Mouse (Mus musculus) MEL (cell line): ENCODE results near the gene Slc5a5. TPM values are rescaled to one million over a fixed set of nuclear protein-coding genes. Genes with fewer than 3 reads are reported as not detected.

Experiments used
- DNase-seq: peaks from one replicate; pipeline ENCODE4 v3.0.0; 2011; ENCODE audit warnings: low read depth, low spot score
- H3K27ac ChIP-seq: 2 replicates; pipeline ENCODE4 v1.5.1; 2012; ENCODE audit warnings: low read depth, mild to moderate bottlenecking, control low read depth, low read length, moderate library complexity; ENCODE audit not compliant: control insufficient read depth
- H3K27me3 ChIP-seq, 2 experiments: fragments of 150-350 bp in 1 of 2; sonication (generic) in 1 of 2; 2 replicates each; pipeline ENCODE4 v1.6.1; 2012; ENCODE audit warnings: low read length in 2 of 2, mild to moderate bottlenecking in 2 of 2, improper control_type of control experiment in 1 of 2, moderate library complexity in 1 of 2; ENCODE audit not compliant: insufficient read depth in 2 of 2, control insufficient read depth in 1 of 2
- H3K36me3 ChIP-seq, 2 experiments: 2 replicates each; pipeline ENCODE4 v1.6.1; 2012 to 2014; ENCODE audit warnings: low read length in 2 of 2, improper control_type of control experiment in 1 of 2, inconsistent platforms in 1 of 2, mild to moderate bottlenecking in 1 of 2; ENCODE audit not compliant: insufficient read depth in 2 of 2, control insufficient read depth in 1 of 2
- H3K4me1 ChIP-seq, 2 experiments: fragments of 150-350 bp in 1 of 2; sonication (generic) in 1 of 2; 2 replicates each; pipeline ENCODE4 v1.6.1; 2012; ENCODE audit warnings: low read length in 2 of 2, improper control_type of control experiment in 1 of 2, mild to moderate bottlenecking in 1 of 2; ENCODE audit not compliant: insufficient read depth in 2 of 2, control insufficient read depth in 1 of 2
- H3K4me3 ChIP-seq, 2 experiments: fragments of 150-350 bp in 1 of 2; sonication (generic) in 1 of 2; 2 replicates each; pipeline ENCODE4 v1.5.1; 2012; ENCODE audit warnings: low read depth in 2 of 2, low read length in 2 of 2, mild to moderate bottlenecking in 2 of 2, moderate library complexity in 2 of 2, control low read depth in 1 of 2, improper control_type of control experiment in 1 of 2; ENCODE audit not compliant: control insufficient read depth in 1 of 2, insufficient read depth in 1 of 2
- H3K79me2 ChIP-seq: 2 replicates; pipeline ENCODE4 v1.6.1; 2012; ENCODE audit warnings: mild to moderate bottlenecking, low read length, moderate library complexity; ENCODE audit not compliant: control insufficient read depth, poor library complexity, insufficient read depth
- H3K9ac ChIP-seq: 2 replicates; pipeline ENCODE4 v1.6.1; 2012; ENCODE audit warnings: low read depth, mild to moderate bottlenecking, control low read depth, low read length, moderate library complexity; ENCODE audit not compliant: control insufficient read depth, poor library complexity, severe bottlenecking
- H3K9me3 ChIP-seq: fragments of 150-350 bp; sonication (generic); replicated peaks from 2 replicates; pipeline ENCODE4 v1.6.1; 2012; ENCODE audit warnings: mild to moderate bottlenecking, low read length, improper control_type of control experiment, moderate library complexity; ENCODE audit not compliant: insufficient read depth
- BHLHE40 ChIP-seq: IDR thresholded peaks from 2 replicates; pipeline ENCODE4 v1.6.1; 2012; ENCODE audit warnings: low read depth, mild to moderate bottlenecking, inconsistent platforms, low read length, improper control_type of control experiment, borderline replicate concordance
- CTCF ChIP-seq, 3 experiments: IDR thresholded peaks in 2 of 3; conservative IDR thresholded peaks in 1 of 3; 2 replicates each; pipeline ENCODE4 v1.5.1; 2011 to 2012; ENCODE audit warnings: low read length in 3 of 3, low read depth in 2 of 3, mild to moderate bottlenecking in 2 of 3, improper control_type of control experiment in 1 of 3, inconsistent platforms in 1 of 3, mixed read lengths in 1 of 3, moderate library complexity in 1 of 3; ENCODE audit not compliant: control insufficient read depth in 1 of 3, insufficient read depth in 1 of 3, poor library complexity in 1 of 3, severe bottlenecking in 1 of 3
- E2F4 ChIP-seq: IDR thresholded peaks from 2 replicates; pipeline ENCODE4 v1.6.1; 2011; ENCODE audit warnings: low read depth, low read length, improper control_type of control experiment, borderline replicate concordance
- ELF1 ChIP-seq: IDR thresholded peaks from 2 replicates; pipeline ENCODE4 v1.6.1; 2014; ENCODE audit warnings: low read depth, mild to moderate bottlenecking, inconsistent platforms, low read length, improper control_type of control experiment, moderate library complexity
- EP300 ChIP-seq, 2 experiments: IDR thresholded peaks; 2 replicates each; pipeline ENCODE4 v1.6.1; 2011; ENCODE audit warnings: improper control_type of control experiment in 2 of 2, low read length in 2 of 2, low read depth in 1 of 2, mild to moderate bottlenecking in 1 of 2
- ETS1 ChIP-seq: IDR thresholded peaks from 2 replicates; pipeline ENCODE4 v1.6.1; 2012; ENCODE audit warnings: low read depth, mild to moderate bottlenecking, inconsistent platforms, low read length, improper control_type of control experiment, moderate library complexity
- HCFC1 ChIP-seq: IDR thresholded peaks from 2 replicates; pipeline ENCODE4 v1.6.1; 2012; ENCODE audit warnings: low read depth, mild to moderate bottlenecking, inconsistent platforms, low read length, improper control_type of control experiment, moderate library complexity
- JUND ChIP-seq: IDR thresholded peaks from 2 replicates; pipeline ENCODE4 v1.6.1; 2011; ENCODE audit warnings: low read depth, mild to moderate bottlenecking, improper control_type of control experiment, low read length
- KAT2A ChIP-seq: conservative IDR thresholded peaks from 2 replicates; pipeline ENCODE4 v1.6.1; 2012; ENCODE audit warnings: low read depth, low read length, improper control_type of control experiment, inconsistent platforms
- MAFK ChIP-seq: IDR thresholded peaks from 2 replicates; pipeline ENCODE4 v1.6.1; 2011; ENCODE audit warnings: low read depth, mild to moderate bottlenecking, low read length, improper control_type of control experiment, borderline replicate concordance
- MAX ChIP-seq: IDR thresholded peaks from 2 replicates; pipeline ENCODE4 v1.6.1; 2011; ENCODE audit warnings: low read length, improper control_type of control experiment
- MAZ ChIP-seq: IDR thresholded peaks from 2 replicates; pipeline ENCODE4 v1.6.1; 2012; ENCODE audit warnings: low read depth, mild to moderate bottlenecking, inconsistent platforms, low read length, improper control_type of control experiment
- NRF1 ChIP-seq: IDR thresholded peaks from 2 replicates; pipeline ENCODE4 v1.6.1; 2014; ENCODE audit warnings: low read depth, mild to moderate bottlenecking, inconsistent platforms, low read length, improper control_type of control experiment, moderate library complexity; ENCODE audit not compliant: poor library complexity, insufficient read depth, severe bottlenecking
- POLR2A ChIP-seq, 2 experiments: IDR thresholded peaks; 2 replicates each; pipeline ENCODE4 v1.6.1; 2011 to 2012; ENCODE audit warnings: low read length in 2 of 2, mild to moderate bottlenecking in 2 of 2, control low read depth in 1 of 2, improper control_type of control experiment in 1 of 2, low read depth in 1 of 2, moderate library complexity in 1 of 2; ENCODE audit not compliant: control insufficient read depth in 1 of 2, insufficient read depth in 1 of 2, poor library complexity in 1 of 2
- POLR2AphosphoS2 ChIP-seq: IDR thresholded peaks from 2 replicates; pipeline ENCODE4 v1.6.1; 2011; ENCODE audit warnings: low read length, improper control_type of control experiment
- RAD21 ChIP-seq: IDR thresholded peaks from 2 replicates; pipeline ENCODE4 v1.6.1; 2011; ENCODE audit warnings: mild to moderate bottlenecking, low read depth, low read length, improper control_type of control experiment
- SIN3A ChIP-seq: IDR thresholded peaks from 2 replicates; pipeline ENCODE4 v1.6.1; 2012; ENCODE audit warnings: low read length, improper control_type of control experiment, inconsistent platforms
- SMC3 ChIP-seq: IDR thresholded peaks from 2 replicates; pipeline ENCODE4 v1.6.1; 2011; ENCODE audit warnings: low read depth, low read length, improper control_type of control experiment
- TAL1 ChIP-seq: IDR thresholded peaks from 2 replicates; pipeline ENCODE4 v1.6.1; 2012; ENCODE audit warnings: mild to moderate bottlenecking, inconsistent platforms, low read length, moderate library complexity, mixed read lengths
- TBP ChIP-seq: IDR thresholded peaks from 2 replicates; pipeline ENCODE4 v1.8.0; 2011; ENCODE audit warnings: low read depth, low read length, improper control_type of control experiment
- TCF12 ChIP-seq: IDR thresholded peaks from 2 replicates; pipeline ENCODE4 v1.6.1; 2014; ENCODE audit warnings: low read depth, mild to moderate bottlenecking, inconsistent platforms, low read length, improper control_type of control experiment, moderate library complexity
- USF1 ChIP-seq: IDR thresholded peaks from 2 replicates; pipeline ENCODE4 v1.6.1; 2014; ENCODE audit warnings: low read depth, mild to moderate bottlenecking, inconsistent platforms, low read length, improper control_type of control experiment, moderate library complexity
- USF2 ChIP-seq, 2 experiments: IDR thresholded peaks; 2 replicates each; pipeline ENCODE4 v1.6.1; 2011 to 2012; ENCODE audit warnings: improper control_type of control experiment in 2 of 2, low read length in 2 of 2, borderline replicate concordance in 1 of 2, inconsistent platforms in 1 of 2, low read depth in 1 of 2, mild to moderate bottlenecking in 1 of 2; ENCODE audit not compliant: insufficient read depth in 1 of 2
- ZC3H11A ChIP-seq: IDR thresholded peaks from 2 replicates; pipeline ENCODE4 v1.6.1; 2012; ENCODE audit warnings: low read depth, mild to moderate bottlenecking, inconsistent platforms, low read length, improper control_type of control experiment
- ZKSCAN1 ChIP-seq: IDR thresholded peaks from 2 replicates; pipeline ENCODE4 v1.6.1; 2012; ENCODE audit warnings: low read depth, mild to moderate bottlenecking, inconsistent platforms, low read length, improper control_type of control experiment, moderate library complexity
- ZNF384 ChIP-seq: IDR thresholded peaks from 2 replicates; pipeline ENCODE4 v1.6.1; 2012; ENCODE audit warnings: low read depth, mild to moderate bottlenecking, inconsistent platforms, low read length, improper control_type of control experiment
- polyA plus RNA-seq, 2 experiments: library from polyadenylated mRNA; stranded (reverse) in 1 of 2; unstranded in 1 of 2; fragments of >175 nt in 1 of 2; fragments of >200 nt in 1 of 2; gene quantifications; 2 replicates each; pipeline versions ENCODE4 v1.2.1 to v1.2.4; 2012; ENCODE audit warnings: low replicate concordance in 2 of 2, low read depth in 1 of 2; ENCODE audit not compliant: insufficient read length in 2 of 2, insufficient read depth in 1 of 2, missing spikeins in 1 of 2
- total RNA-seq: library from RNA; depleted of rRNA; stranded (reverse); fragments of 300-350 nt; gene quantifications from 2 replicates; pipeline ENCODE4 v1.2.3, GENCODE M21; 2012

The Slc5a5 gene
- total and polyA plus RNA-seq, 3 experiments = 0.12 to 0.36 TPM; not detected in 1

GRCm38 (mm10) chr8:70876382-70876781, 16.2 kb downstream of the Slc5a5 start:
- H3K4me3 ChIP-seq = no peak overlapping the region
- no peak overlapping the region for H3K27ac ChIP-seq
- peaks cover 0 to 7% of the 10 kb centered on the region in 2 experiments; a peak in 1 of 4 replicates for H3K4me1 ChIP-seq
- no peak for DNase-seq
- no peaks in the 10 kb centered on the region for H3K27me3 ChIP-seq
- no peaks in the 10 kb centered on the region for H3K9me3 ChIP-seq
- H3K9ac ChIP-seq = no peak overlapping the region
- TF ChIP-seq SIN3A = no peak
- TF ChIP-seq SMC3 = no peak
- no peak for TF ChIP-seq ZKSCAN1
- no peak for TF ChIP-seq E2F4
- no peak for TF ChIP-seq EP300 (IDR thresholded peaks at IDR 0.05; ENCODE audit: low read depth in 1 of 2, low read length in 2 of 2)
- TF ChIP-seq JUND = no peak
- no peak for TF ChIP-seq HCFC1
- no peak for TF ChIP-seq CTCF (IDR thresholded peaks at IDR 0.05 in 2 of 3, conservative IDR thresholded peaks at IDR 0.05 in 1 of 3; ENCODE audit: control insufficient read depth in 1 of 3, insufficient read depth in 1 of 3, low read depth in 2 of 3, low read length in 3 of 3, poor library complexity in 1 of 3, severe bottlenecking in 1 of 3)
- no peak for TF ChIP-seq ZNF384
- no peak for TF ChIP-seq POLR2A (IDR thresholded peaks at IDR 0.05; ENCODE audit: control insufficient read depth in 1 of 2, insufficient read depth in 1 of 2, low read depth in 1 of 2, low read length in 2 of 2, poor library complexity in 1 of 2)
- no peak for TF ChIP-seq MAZ
- no peak for TF ChIP-seq BHLHE40
- TF ChIP-seq TBP = no peak
- TF ChIP-seq USF2 (IDR thresholded peaks at IDR 0.05; ENCODE audit: borderline replicate concordance in 1 of 2, insufficient read depth in 1 of 2, low read depth in 1 of 2, low read length in 2 of 2) = no peak
- TF ChIP-seq ETS1 = no peak
- TF ChIP-seq, all 39 proteins: peak for 0
- peaks cover 5% of the 10 kb centered on the region for H3K79me2 ChIP-seq
- H3K36me3 ChIP-seq = no peaks in the 10 kb centered on the region

DNA sequence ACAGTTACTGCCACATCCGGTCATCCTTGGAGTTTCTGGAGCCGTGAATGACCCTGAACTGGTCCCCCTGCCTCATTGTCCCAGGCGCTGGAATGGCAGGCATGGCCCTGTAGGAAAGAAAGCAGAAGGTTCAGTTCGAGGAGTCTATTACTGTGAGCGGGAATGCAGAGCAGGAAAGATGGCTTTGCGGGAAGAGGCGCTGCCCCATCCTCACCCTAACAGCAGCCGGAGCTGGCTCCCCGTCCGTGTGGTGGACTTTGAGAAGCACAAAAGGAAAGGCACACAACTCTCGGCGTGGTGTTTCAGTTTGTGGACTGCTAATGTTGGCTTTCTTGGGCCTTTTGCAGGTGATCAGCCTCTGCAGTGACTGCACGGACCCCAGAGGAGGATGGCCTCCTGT, 18.1 kb downstream of the Slc5a5 start:
- DNase-seq = no peak
- H3K9ac ChIP-seq = no peak overlapping the region
- no peak overlapping the region for H3K27ac ChIP-seq
- H3K79me2 ChIP-seq = peaks cover 5% of the 10 kb centered on the region
- peaks cover 0 to 7% of the 10 kb centered on the region in 2 experiments; a peak in 1 of 4 replicates for H3K4me1 ChIP-seq
- H3K27me3 ChIP-seq = no peaks in the 10 kb centered on the region
- no peaks in the 10 kb centered on the region for H3K9me3 ChIP-seq
- TF ChIP-seq KAT2A (no peak), ZC3H11A (no peak), MAFK (no peak), EP300 (IDR thresholded peaks at IDR 0.05; ENCODE audit: low read depth in 1 of 2, low read length in 2 of 2) (no peak), TAL1 (no peak), SIN3A (no peak), ZKSCAN1 (no peak), TCF12 (no peak), HCFC1 (no peak), NRF1 (no peak), USF1 (no peak), RAD21 (no peak), MAX (no peak), SMC3 (no peak), POLR2AphosphoS2 (no peak), ELF1 (no peak)
- no peak overlapping the region for H3K4me3 ChIP-seq
- no peaks in the 10 kb centered on the region for H3K36me3 ChIP-seq
